Mouse (Mus musculus) right cerebral cortex, postnatal 10 days (tissue): ENCODE data around the gene Slc34a3.
"Not testable (repeated sequence)": the region's sequence is repeated elsewhere in the genome, so short reads cannot be mapped to it uniquely, and the experiment has no call there.

Experiments used
- DNase-seq, 2 experiments: peaks; one replicate each; pipeline ENCODE4 v3.0.0; 2021; ENCODE audit warnings: low spot score in 2 of 2

Gene Slc34a3

GRCm38 (mm10) chr2:25234050-25234449 lies at the start of gene Slc34a3:
Slc34a3 (minus strand) TSS chr2:25234364.
- no peak for DNase-seq

- DNase-seq: peak; percentile 72 to 86
These were observed 45.0 kb upstream of the Slc34a3 start for GRCm38 (mm10) chr2:25278928-25279882.

GRCm38 (mm10) chr2:25273010-25273409 lies 38.8 kb upstream of the Slc34a3 start:
- no peak for DNase-seq

GRCm38 (mm10) chr2:25272515-25272914 lies 38.4 kb upstream of the Slc34a3 start:
- DNase-seq: peak in 1 of 2 experiments; percentile 37

GRCm38 (mm10) chr2:25271827-25272511 lies 37.8 kb upstream of the Slc34a3 start, which contains the start of the genes Ssna1 and Anapc2:
Ssna1 (minus strand) TSS chr2:25272438.
Anapc2 (plus strand) TSS chr2:25272478.
- DNase-seq: peak; percentile 98 to 99

GRCm38 (mm10) chr2:25267746-25268309 lies 33.7 kb upstream of the Slc34a3 start:
- DNase-seq: no peak

GRCm38 (mm10) chr2:25267241-25267640 lies 33.1 kb upstream of the Slc34a3 start:
- no peak for DNase-seq

- peak in 1 of 2 experiments; percentile 60 for DNase-seq
These were observed 32.6 kb upstream of the Slc34a3 start for GRCm38 (mm10) chr2:25266720-25267119.

GRCm38 (mm10) chr2:25265897-25266656 lies 31.9 kb upstream of the Slc34a3 start:
- no peak for DNase-seq

- DNase-seq: no peak
These were observed 30.7 kb upstream of the Slc34a3 start for GRCm38 (mm10) chr2:25264851-25265250.

- DNase-seq: no peak
These were observed 30.1 kb upstream of the Slc34a3 start for GRCm38 (mm10) chr2:25264286-25264660.

GRCm38 (mm10) chr2:25263623-25264285 lies 29.6 kb upstream of the Slc34a3 start:
- DNase-seq: peak in 1 of 2 experiments; percentile 28

GRCm38 (mm10) chr2:25262795-25263622 lies 28.8 kb upstream of the Slc34a3 start:
- DNase-seq: peak; percentile 58 to 65

- peak; percentile 96 to 99 for DNase-seq
These were observed 28.2 kb upstream of the Slc34a3 start, which contains the start of gene Tprn for GRCm38 (mm10) chr2:25262291-25262767. Tprn (plus strand) TSS chr2:25262618.

GRCm38 (mm10) chr2:25261870-25262269 lies 27.7 kb upstream of the Slc34a3 start:
- DNase-seq: no peak

- no peak for DNase-seq
These were observed 24.7 kb upstream of the Slc34a3 start for GRCm38 (mm10) chr2:25258887-25259286.

- not testable (repeated sequence) for DNase-seq
These were observed 23.1 kb upstream of the Slc34a3 start for GRCm38 (mm10) chr2:25257250-25257649.

GRCm38 (mm10) chr2:25256443-25257109 lies 22.4 kb upstream of the Slc34a3 start:
- peak in 1 of 2 experiments; percentile 56 for DNase-seq

- peak; percentile 92 to 93 for DNase-seq
These were observed 21.2 kb upstream of the Slc34a3 start, which contains the start of gene Tmem203 for GRCm38 (mm10) chr2:25255284-25255779. Tmem203 (plus strand) TSS chr2:25255439.
